Mouse (Mus musculus) stomach, embryonic 16.5 days (tissue): ENCODE data around the gene Psma4. TPM values are rescaled to one million over a fixed set of nuclear protein-coding genes. Genes with fewer than 3 reads are reported as not detected.

Experiments used
- polyA plus RNA-seq: library from polyadenylated mRNA; unstranded; fragments of >200 nt; fragmentation: Nextera tagmentation; extraction: Ambion mirVana; gene quantifications from 2 replicates; pipeline ENCODE4 v1.2.1, GENCODE M21; 2015

Psma4 gene
- polyA plus RNA-seq, 1 experiment from 2014 or later: 260 TPM

Other genes starting within 250 kb of the Psma4 start
- 148 and 151 TPM in 2 replicates for gene Wdr61, start 216.3 kb upstream of the Psma4 start, polyA plus RNA-seq
- 34.3 and 43.5 TPM in 2 replicates for gene Crabp1, start 186.0 kb upstream of the Psma4 start, polyA plus RNA-seq
- 28.5 and 31.5 TPM in 2 replicates for gene Ireb2, start 87.0 kb upstream of the Psma4 start, polyA plus RNA-seq
- gene Hykk, start 33.5 kb upstream of the Psma4 start, polyA plus RNA-seq: 3.1 and 3.7 TPM in 2 replicates
- 0.31 and 0.79 TPM in 2 replicates for gene AY074887, start 208 bp downstream of the Psma4 start, polyA plus RNA-seq
- gene Chrna5, start 30.1 kb downstream of the Psma4 start, polyA plus RNA-seq: 0.44 TPM in 2 replicates
- gene Chrna3, start 75.8 kb downstream of the Psma4 start, polyA plus RNA-seq: 7.3 TPM in 2 replicates
- 3.6 and 3.7 TPM in 2 replicates for gene Chrnb4, start 98.0 kb downstream of the Psma4 start, polyA plus RNA-seq
- gene Ube2q2, start 198.1 kb downstream of the Psma4 start, polyA plus RNA-seq: 14.3 and 15.8 TPM in 2 replicates